Mouse (Mus musculus) lung, adult 18-20 months (tissue): Measurements from ENCODE around the gene Srsf3.
"Not testable (repeated sequence)": the region's sequence is repeated elsewhere in the genome, so short reads cannot be mapped to it uniquely, and the experiment has no call there.

Experiments
- DNase-seq, 2 experiments: peaks; one replicate each; pipeline ENCODE4 v3.0.0; 2022; ENCODE audit warnings: mixed read lengths in 2 of 2

The Srsf3 gene

GRCm38 (mm10) chr17:29019391-29019790 lies 13.0 kb upstream of the Srsf3 start:
- DNase-seq = no peak

DNA sequence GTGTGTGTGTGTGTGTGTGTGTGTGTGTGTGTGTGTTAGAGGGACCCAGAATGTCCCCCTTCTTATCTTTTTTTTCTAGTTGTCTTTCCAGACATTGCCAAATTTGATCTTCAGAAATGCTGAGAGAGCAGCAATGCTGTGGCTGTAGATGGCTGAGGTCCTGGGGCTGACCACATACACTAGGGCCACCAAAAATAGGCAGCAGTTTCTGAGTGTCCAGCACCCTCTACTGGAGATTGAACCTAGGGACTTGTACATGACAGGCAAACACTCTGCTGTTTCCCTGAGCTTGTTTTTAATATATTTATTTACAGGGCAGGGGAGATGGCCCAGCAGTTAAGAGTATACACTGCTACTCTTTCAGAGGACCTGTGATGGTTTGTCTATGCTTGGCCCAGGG lies 12.0 kb upstream of the Srsf3 start:
- DNase-seq = no peak

DNA sequence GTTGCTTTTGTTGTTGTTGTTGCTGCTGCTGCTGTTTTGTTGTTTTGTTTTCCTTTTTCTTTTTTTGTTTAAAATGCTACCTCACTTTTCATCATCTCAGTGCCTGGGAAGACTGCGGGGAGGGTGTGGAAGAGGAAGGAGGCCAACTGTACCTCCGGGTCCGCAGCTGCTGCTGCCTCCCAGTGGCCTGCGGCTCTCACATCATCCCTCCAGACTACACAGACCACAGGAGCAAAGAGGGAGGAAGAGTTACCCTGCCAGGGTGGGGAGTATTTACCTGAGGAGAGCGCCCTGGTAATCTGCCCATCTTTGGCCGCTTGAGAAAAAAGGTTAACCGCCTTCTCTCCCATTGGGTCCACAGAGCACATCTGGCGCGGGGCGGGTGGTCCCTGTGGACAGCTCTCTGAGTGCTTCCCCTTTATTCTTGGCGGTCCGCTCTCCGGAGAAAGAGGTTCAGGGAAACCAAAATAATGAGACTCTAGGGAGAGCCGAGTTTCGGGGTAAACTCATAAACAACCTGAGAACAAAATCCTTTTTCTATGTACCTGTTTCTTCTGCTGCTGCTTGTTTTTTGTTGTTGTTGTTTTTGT lies 10.1 kb upstream of the Srsf3 start:
- no peak for DNase-seq

DNA sequence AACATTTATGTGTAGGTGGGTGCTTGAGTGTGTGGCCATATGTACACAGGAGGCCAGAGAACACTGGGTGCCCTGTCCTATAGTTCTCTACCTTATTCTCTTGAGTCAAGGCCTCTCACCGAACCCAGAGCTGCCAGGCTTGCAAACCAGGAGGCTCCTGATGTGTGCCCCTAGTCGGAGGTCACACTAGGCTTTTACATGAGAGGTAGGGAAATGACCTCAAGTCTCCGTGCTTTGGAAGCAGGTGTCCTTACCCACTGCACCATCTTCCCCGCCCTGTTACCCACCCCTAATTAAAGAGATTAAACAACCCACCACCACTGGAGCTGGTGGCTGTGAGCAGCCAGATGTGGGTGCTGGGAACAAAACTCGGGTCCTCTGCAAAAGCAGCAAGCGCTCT lies 9.1 kb upstream of the Srsf3 start:
- DNase-seq = no peak

GRCm38 (mm10) chr17:29024047-29024892 lies 8.2 kb upstream of the Srsf3 start:
- DNase-seq = no peak

DNA sequence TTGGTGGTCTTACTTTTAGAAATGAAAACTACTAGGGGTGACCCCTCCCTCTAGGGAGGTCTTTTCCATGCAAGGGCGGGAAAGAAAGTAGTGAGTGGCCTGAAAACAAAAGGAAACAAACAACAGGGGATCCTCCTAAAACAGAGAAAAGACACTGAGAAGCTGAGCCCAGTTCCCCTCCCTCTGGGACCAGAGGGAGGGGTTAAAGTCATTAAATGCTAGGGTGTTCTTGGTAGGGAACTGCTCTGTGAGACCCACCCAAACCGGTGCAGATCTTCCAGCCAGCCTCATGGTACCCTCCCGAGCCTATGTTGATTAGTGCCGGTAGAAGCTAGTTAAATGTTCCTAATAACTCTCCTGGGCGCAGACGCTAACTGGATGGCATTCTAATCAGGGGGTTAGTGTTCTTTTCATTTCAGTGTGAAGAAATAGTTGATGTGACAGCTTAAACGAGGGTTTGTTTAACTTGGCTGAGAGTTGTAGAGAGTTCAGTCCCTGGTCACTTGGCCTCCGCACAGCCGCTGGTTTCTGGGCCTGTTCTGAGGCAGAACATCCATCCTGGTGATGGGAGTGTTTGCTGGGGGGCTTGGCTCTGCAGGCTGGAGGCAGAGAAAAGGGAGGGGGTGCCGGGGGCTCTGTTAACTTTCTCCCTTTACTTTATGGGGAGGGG lies 7.4 kb upstream of the Srsf3 start:
- DNase-seq = no peak

GRCm38 (mm10) chr17:29026652-29027356 lies 5.6 kb upstream of the Srsf3 start:
- DNase-seq = no peak

DNA sequence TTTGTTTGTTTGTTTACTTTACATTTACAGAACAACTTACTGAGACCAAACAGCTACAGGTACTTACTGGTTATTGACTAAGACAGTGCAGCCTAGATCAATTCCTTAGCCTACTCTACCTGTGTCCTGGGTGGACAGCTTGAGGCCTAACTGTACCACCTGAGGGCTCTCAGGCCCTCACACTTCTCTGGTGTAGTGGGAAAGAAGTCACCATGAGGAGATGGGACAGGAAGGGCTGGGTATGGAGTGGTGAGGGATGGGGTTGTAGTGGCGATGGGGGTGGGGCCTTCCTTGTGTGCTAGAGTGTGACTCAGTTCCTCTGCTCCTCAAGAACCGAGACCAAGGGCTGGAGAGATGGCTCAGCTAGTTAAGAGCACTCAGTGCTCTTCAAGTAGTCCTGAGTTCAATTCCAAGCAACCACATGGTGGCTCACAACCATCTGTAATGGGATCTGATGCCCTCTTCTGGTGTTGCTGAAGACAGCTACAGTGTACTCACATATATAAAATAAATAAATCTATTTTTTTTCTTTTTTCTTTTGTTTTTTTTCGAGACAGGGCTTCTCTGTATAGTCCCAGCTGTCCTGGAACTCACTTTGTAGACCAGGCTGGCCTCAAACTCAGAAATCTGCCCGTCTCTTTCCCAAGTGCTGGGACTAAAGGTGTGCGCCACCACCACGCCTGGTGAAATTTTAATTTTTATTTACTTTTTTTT lies 1.9 kb upstream of the Srsf3 start:
- no peak for DNase-seq

DNA sequence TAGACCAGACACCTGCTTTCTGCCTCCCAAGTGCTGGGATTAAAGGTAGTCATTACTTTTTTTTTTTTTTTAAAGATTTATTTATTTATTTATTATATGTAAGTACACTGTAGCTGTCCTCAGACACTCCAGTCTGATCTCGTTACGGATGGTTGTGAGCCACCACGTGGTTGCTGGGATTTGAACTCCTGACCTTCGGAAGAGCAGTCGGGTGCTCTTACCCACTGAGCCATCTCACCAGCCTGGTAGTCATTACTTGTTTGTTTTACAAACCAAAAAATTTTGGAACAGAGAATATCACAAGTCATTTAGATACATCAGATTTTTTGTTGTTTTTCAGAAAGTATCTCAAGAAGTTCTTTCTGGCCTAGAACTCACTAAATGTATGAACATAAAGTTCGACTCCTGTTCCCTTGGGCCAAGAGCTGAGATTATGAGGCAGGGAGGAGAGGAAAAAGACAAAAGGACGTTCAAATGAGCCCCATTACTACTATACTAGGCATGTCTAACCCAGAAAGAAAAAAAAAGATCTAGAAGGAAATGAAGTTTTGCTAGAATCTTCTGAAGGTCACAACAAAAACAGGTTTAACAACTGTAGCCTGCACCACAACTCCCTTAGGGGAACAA lies 1.2 kb upstream of the Srsf3 start:
- not testable (repeated sequence) for DNase-seq

- no peak for DNase-seq
Observed at GRCm38 (mm10) chr17:29031771-29032273, 606 bp upstream of the Srsf3 start.

DNA sequence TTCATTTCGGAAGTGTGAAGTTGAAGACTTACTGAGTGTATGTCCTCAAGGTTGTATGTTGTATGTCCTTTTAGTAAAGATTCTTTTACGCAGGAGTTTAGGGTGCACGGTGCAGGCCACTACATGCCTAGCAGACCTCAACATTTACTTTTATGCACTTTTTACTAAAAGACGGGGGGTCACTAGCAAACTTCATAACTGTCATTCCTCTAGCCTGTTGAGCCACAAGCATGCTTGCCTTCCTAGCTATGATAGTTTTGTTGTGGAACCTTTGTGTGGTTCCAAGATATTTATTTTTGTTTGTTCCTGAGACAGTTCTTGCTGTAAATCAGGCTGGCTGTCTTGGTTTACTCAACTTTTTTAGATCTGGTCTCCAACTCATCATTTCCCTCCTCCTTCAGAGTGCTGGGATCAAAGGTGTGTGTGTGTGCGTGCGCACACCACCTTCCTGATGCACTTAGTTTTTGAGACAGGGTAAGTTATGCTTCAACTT lies 1.2 kb downstream of the Srsf3 start:
- DNase-seq = no peak

- DNase-seq = no peak
Observed at GRCm38 (mm10) chr17:29034264-29034663, 1.8 kb downstream of the Srsf3 start.

DNA sequence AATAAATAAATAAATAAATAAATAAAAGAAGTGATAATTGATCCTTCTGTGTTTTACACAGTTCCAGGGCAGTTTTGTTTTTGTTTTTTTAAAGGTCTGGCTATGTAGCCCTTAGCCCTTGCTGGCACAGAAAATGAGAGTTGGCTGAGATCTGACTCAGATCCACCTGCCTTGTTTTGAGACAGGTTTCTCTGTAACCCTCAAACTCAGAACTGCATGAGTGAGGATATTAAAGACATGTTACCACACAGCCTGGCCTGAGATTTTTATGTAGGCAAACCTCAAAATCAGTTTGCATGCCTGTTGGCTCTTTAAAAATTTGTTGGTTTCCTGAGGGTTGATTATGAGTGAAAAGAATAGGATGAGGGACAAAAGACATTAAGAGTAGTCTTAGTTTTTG lies 3.1 kb downstream of the Srsf3 start:
- DNase-seq = no peak

GRCm38 (mm10) chr17:29039351-29039750 lies 6.9 kb downstream of the Srsf3 start:
- no peak for DNase-seq

DNA sequence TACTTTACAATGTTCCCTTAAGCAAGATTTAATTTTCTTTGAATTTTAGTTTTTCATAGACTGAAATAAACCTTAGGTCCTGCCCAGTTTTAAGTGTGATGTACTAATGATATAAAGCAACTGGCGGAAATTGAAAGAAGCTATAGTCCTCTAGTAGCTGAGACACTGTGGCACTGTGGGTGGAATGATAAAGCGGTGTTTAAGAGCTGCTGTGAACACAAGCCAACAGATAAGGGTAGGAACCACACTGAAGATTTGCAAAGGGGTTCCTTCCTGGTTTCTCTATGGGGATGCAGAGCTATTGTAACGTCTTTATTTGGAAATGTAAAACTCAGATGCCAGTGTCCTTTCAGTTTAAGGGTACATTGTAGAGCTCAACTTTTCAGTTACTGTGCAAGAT lies 9.2 kb downstream of the Srsf3 start:
- not testable (repeated sequence) for DNase-seq

- no peak for DNase-seq
Observed at GRCm38 (mm10) chr17:29042569-29042968, 10.1 kb downstream of the Srsf3 start.

DNA sequence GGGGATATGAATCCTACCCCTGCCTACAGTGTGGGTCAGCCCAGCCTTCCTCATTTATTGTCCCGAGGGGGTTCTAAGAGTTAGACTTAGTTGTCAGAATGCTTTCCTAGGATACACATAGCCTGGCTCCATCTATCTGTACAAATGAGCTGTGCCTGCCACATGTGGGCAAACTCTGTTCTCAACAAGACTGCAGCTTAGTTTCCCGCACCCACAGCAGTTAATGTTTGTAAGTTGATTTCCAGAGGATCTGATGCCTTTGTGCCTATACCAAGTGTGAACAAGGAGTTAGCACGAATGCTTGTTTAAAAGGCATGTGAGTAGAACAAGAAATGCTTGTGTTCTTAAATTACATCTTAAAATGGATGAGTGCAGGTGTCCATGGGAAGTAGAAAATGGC lies 11.2 kb downstream of the Srsf3 start:
- no peak for DNase-seq

DNA sequence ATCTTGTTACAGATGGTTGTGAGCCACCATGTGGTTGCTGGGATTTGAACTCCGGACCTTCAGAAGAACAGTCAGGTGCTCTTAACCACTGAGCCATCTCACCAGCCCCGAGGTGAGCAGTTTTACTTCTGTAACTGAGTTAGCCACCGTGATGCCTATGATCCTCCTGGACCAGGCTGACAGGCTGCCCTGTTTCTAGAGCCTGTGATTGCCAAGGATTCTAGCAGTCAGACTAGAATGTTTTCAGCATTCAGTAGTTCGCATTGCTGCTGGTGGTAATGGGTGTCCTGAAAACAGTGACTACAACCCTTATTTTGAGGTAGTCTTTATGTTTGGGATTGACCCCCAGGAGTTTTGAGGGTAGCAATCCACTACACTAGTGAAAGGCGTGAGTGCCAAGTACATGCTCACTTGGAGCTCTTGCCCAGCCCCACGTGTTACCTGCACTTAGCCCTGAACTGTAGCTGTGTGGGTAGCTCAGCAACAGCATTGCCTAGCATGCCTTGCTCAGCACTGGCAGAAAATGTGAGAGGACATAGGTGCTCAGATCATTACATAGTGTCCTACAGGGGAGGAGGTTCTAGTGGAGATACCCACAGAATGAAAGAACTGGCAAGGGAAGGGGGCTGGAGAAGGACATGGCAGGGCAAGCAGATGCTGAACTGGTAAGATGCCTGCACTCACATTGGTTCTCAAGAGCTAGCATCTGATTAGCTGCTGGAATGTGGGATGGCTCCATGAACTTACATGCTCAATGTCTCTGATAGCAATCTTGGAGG lies 11.9 kb downstream of the Srsf3 start:
- no peak for DNase-seq

DNA sequence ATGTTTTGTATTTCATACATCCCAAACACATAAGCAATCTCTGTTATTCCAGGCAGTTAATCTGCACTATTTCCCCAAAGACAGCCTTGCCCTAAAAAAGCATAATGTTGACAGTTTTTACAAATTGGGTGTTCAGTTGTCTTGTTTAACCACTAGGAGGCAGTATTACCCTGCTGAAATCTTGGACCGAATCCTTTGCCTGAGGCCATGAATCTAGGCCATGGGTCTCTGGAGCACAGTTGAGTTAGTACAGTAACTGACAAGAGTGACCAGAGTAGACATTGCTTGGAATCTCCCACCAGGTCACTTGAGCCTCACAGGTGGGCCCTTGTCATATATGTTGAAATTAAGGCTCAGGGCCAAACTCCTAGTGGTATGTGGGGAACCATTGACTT lies 12.5 kb downstream of the Srsf3 start:
- no peak for DNase-seq

DNA sequence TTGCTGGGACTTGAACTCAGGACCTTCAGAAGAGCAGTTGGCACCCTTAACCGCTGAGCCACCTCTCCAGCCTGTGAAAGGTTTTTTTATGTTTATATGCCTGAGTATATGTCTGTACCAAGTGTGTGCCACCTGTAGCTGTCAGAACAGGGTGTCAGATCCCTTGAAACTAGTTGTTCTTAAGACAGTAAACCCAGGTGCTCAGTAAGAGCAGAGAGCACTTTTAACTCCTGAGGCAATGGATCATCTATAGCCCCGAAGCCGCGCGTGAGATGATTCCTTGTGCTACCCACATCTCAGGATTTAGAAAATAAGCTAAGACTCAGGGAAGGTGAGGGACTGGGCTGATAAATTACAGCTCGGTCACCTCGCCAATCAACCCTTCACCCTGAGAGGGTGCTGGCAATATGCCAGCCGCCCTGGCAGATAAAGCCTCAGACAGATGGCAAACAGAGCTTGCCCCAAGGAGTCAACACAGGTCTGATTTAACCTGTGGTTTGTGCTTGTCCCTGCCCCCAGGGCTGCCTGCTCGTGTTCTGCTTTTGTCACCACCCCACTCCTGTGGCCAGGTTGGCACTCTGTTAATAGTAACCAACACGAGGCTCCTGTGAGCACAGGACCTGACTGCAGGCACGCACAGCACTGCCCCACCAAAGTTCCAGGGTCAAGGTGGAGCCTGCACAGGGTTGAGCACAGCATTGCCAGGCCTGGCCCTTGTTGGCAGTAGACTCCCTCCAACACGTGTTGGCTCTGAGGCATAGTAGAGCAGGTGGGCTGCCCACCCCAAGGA lies 13.5 kb downstream of the Srsf3 start:
- DNase-seq = peak; percentile 78 to 85
